Mouse (Mus musculus) kidney, adult 2 months (tissue): Measurements from ENCODE around the gene Lmntd1. TPM values are rescaled to one million over a fixed set of nuclear protein-coding genes. Genes with fewer than 3 reads are reported as not detected.

Experiments used
- DNase-seq: peaks from one replicate; pipeline ENCODE4 v3.0.0; 2021
- H3K27ac ChIP-seq: fragments of 200-500 bp; 2 replicates; pipeline ENCODE4 v1.5.1; 2012; ENCODE audit warnings: low read depth, low read length, control low read depth, inconsistent platforms; ENCODE audit not compliant: insufficient read depth
- H3K27me3 ChIP-seq: fragments of 200-500 bp; replicated peaks from 2 replicates; pipeline ENCODE4 v1.6.1; 2012; ENCODE audit warnings: mild to moderate bottlenecking, moderate library complexity, low read length, inconsistent platforms; ENCODE audit not compliant: control insufficient read depth, insufficient read depth
- H3K36me3 ChIP-seq: fragments of 200-500 bp; 2 replicates; pipeline ENCODE4 v1.6.1; 2012; ENCODE audit warnings: mild to moderate bottlenecking, moderate library complexity, low read length, inconsistent platforms; ENCODE audit not compliant: control insufficient read depth, insufficient read depth
- H3K4me1 ChIP-seq: fragments of 200-500 bp; 2 replicates; pipeline ENCODE4 v1.6.1; 2011; ENCODE audit warnings: low read length; ENCODE audit not compliant: control insufficient read depth, insufficient read depth
- H3K4me3 ChIP-seq: fragments of 200-500 bp; 2 replicates; pipeline ENCODE4 v1.5.1; 2011; ENCODE audit warnings: mild to moderate bottlenecking, low read depth, low read length, control low read depth; ENCODE audit not compliant: insufficient read depth
- CTCF ChIP-seq: fragments of 200-500 bp; conservative IDR thresholded peaks from 2 replicates; pipeline ENCODE4 v1.5.1; 2011; ENCODE audit warnings: low read depth, mild to moderate bottlenecking, control low read depth, low read length, moderate library complexity, mixed read lengths; ENCODE audit not compliant: insufficient read depth, insufficient read length
- POLR2A ChIP-seq: fragments of 200-500 bp; IDR thresholded peaks from one replicate; pipeline ENCODE4 v1.6.1; 2011; ENCODE audit warnings: low read depth, low read length, control low read depth
- WGBS: fragments of 180-500 bp; shearing (Covaris S2); methylation state at CpG from one replicate; pipeline ENCODE4 v1.1.7; 2018; 5-methylcytosine and 5-hydroxymethylcytosine counted together
- polyA plus RNA-seq: library from polyadenylated mRNA; depleted of rRNA; stranded (reverse); fragments of >200 nt; gene quantifications from 2 replicates; pipeline ENCODE4 v1.2.3, GENCODE M21; 2012

Lmntd1 gene
- polyA plus RNA-seq, 1 experiment, result 0.34 TPM

GRCm38 (mm10) chr6:145482656-145483317 lies 131.3 kb downstream of the Lmntd1 start:
- Histone ChIP-seq H3K4me1 (peaks cover 8% of the 10 kb centered on the region; the same call in 1 of the 2 replicates), H3K36me3 (no peaks in the 10 kb centered on the region), H3K27me3 (no peaks in the 10 kb centered on the region), H3K4me3 (no peak overlapping the region), H3K27ac (no peak overlapping the region)
- TF ChIP-seq CTCF, result no peak
- no peak for TF ChIP-seq POLR2A
- 74% methylated on average over 17 of the region's 17 CpGs for WGBS
- peak; percentile 18 for DNase-seq

- WGBS, result 43% methylated on average over 15 of the region's 15 CpGs
- no peaks in the 10 kb centered on the region for H3K36me3 ChIP-seq
- DNase-seq, result peak; percentile 7
These were observed 132.2 kb downstream of the Lmntd1 start for GRCm38 (mm10) chr6:145481938-145482337.

GRCm38 (mm10) chr6:145478821-145479271 lies 135.3 kb downstream of the Lmntd1 start:
- WGBS, result 72% methylated on average over 4 of the region's 4 CpGs
- no peak for TF ChIP-seq CTCF
- no peak for TF ChIP-seq POLR2A
- peak overlapping the region; percentile 57 for H3K27ac ChIP-seq

More at GRCm38 (mm10) chr6:145481938-145482337, 132.2 kb downstream of the Lmntd1 start:
- TF ChIP-seq CTCF (no peak), POLR2A (no peak)
- H3K4me3 ChIP-seq, result no peak overlapping the region
- H3K27me3 ChIP-seq, result no peaks in the 10 kb centered on the region
- H3K27ac ChIP-seq, result no peak overlapping the region
- H3K4me1 ChIP-seq, result peaks cover 13% of the 10 kb centered on the region

GRCm38 (mm10) chr6:145477367-145477905 lies 136.7 kb downstream of the Lmntd1 start:
- WGBS, result 29% methylated on average over 10 of the region's 10 CpGs
- no peaks in the 10 kb centered on the region for H3K27me3 ChIP-seq
- peaks cover 13% of the 10 kb centered on the region for H3K4me1 ChIP-seq
- TF ChIP-seq POLR2A (no peak), CTCF (no peak)
- H3K27ac ChIP-seq, result peak overlapping the region; percentile 57
- peak; percentile 81 for DNase-seq
- no peak overlapping the region for H3K4me3 ChIP-seq
- H3K36me3 ChIP-seq, result no peaks in the 10 kb centered on the region

More at GRCm38 (mm10) chr6:145478821-145479271, 135.3 kb downstream of the Lmntd1 start:
- no peaks in the 10 kb centered on the region for H3K36me3 ChIP-seq
- no peaks in the 10 kb centered on the region for H3K27me3 ChIP-seq
- peak; percentile 66 for DNase-seq
- H3K4me1 ChIP-seq, result peaks cover 13% of the 10 kb centered on the region
- no peak overlapping the region for H3K4me3 ChIP-seq

GRCm38 (mm10) chr6:145471638-145472247 lies 142.4 kb downstream of the Lmntd1 start:
- WGBS, result 88% methylated on average over 11 of the region's 11 CpGs
- no peaks in the 10 kb centered on the region for H3K4me1 ChIP-seq
- TF ChIP-seq POLR2A (no peak), CTCF (no peak)
- no peak for DNase-seq
- H3K4me3 ChIP-seq, result no peak overlapping the region
- H3K27me3 ChIP-seq, result no peaks in the 10 kb centered on the region
- no peak overlapping the region for H3K27ac ChIP-seq
- H3K36me3 ChIP-seq, result no peaks in the 10 kb centered on the region

GRCm38 (mm10) chr6:145469260-145469943 lies 144.7 kb downstream of the Lmntd1 start:
- H3K27me3 ChIP-seq, result no peaks in the 10 kb centered on the region
- H3K27ac ChIP-seq, result no peak overlapping the region
- H3K4me3 ChIP-seq, result no peak overlapping the region
- no peaks in the 10 kb centered on the region for H3K36me3 ChIP-seq
- no peaks in the 10 kb centered on the region for H3K4me1 ChIP-seq
- WGBS, result 58% methylated on average over 8 of the region's 8 CpGs
- TF ChIP-seq CTCF, result no peak
- no peak for TF ChIP-seq POLR2A
- DNase-seq, result no peak

- 88% methylated on average over 4 of the region's 4 CpGs for WGBS
- Histone ChIP-seq H3K36me3 (no peaks in the 10 kb centered on the region), H3K4me1 (no peaks in the 10 kb centered on the region), H3K27ac (no peak overlapping the region), H3K27me3 (no peaks in the 10 kb centered on the region), H3K4me3 (no peak overlapping the region)
- no peak for DNase-seq
- TF ChIP-seq POLR2A (no peak), CTCF (0 out of 2 replicates have a peak, but pooled peaks have one; percentile 13)
These were observed 150.1 kb downstream of the Lmntd1 start for GRCm38 (mm10) chr6:145464027-145464426.
